Mouse (Mus musculus) liver, postnatal 0 days (tissue): ENCODE measurements around the gene Anxa4.

Source experiments
- CTCF ChIP-seq: sonication (generic); IDR thresholded peaks from 2 replicates; pipeline ENCODE4 v1.5.1; 2016; ENCODE audit warnings: antibody characterized with exemption, low read depth
- EP300 ChIP-seq: IDR thresholded peaks from 2 replicates; pipeline ENCODE4 v1.6.1; 2016; ENCODE audit warnings: antibody characterized with exemption, low read depth, mild to moderate bottlenecking

DNA sequence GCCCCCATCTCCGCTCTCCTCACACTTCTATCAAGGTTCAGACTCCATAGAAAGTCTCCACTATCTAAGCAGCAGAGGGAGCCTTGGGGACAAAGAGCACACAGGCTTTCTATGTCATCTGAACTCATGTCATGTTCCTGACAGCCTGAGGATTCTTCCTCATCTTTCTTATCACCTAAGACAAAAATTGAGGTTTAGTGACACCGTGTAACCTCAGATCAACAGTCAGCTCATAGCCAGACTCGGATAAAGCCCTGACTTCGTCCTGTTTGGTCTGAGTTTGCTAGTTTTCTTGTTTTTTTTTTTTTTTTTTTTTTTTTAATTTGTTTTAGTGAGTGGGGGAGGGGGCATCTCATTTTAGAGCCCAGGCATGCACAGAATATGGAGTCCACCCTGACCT is 19.6 kb downstream of the Anxa4 start:
- no peak for TF ChIP-seq EP300
- no peak for TF ChIP-seq CTCF
